Mouse (Mus musculus) c-Kit-negative CD71-positive TER-119-positive erythroid progenitor cells, embryonic 14.5 days (primary cell): ENCODE measurements around the gene Cdh13.
"Not testable (repeated sequence)": the region's sequence is repeated elsewhere in the genome, so short reads cannot be mapped to it uniquely, and the experiment has no call there.

Source experiments
- DNase-seq: peaks from one replicate; pipeline ENCODE4 v3.0.0-alpha.2; 2013; ENCODE audit warnings: low read depth, low spot score

Gene Cdh13

DNA sequence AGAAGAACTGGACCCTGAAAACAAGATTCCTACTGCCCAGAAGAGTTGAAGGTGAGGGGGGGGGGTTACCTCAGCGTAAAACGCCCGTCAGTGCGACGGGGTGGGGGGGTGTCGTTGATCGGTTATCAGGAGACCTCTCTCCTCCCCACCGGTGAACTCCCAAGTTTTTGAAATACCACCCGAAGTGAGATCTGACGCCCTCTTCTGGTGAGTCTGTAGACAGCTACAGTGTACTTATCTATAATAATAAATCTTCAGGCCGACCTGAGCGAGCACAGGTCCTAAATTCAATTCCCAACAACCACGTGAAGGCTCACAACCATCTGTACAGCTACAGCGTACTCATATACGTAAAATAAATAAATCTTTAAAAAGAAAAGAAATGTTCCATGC, 1062.1 kb downstream of the Cdh13 start:
- no peak for DNase-seq

DNA sequence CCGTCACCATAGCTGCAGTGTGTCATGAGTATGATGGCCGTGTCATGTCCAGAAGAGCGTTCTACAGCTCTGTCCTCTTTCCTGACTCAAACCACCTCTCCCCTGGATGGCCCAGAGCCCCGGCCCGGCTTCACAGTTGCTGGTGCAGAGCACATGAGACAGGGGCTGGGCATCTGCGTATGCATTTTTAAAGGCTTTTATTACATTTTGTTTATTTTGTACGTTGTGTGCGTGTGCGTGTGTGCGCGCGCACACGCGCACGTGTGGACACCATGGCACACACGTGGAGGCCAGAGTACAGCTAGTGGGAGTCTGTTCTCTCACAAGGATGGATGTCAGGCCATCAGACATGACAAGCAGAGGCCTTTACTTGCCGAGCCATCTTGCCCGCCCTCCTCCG, 1068.1 kb downstream of the Cdh13 start:
- DNase-seq, result no peak

DNA sequence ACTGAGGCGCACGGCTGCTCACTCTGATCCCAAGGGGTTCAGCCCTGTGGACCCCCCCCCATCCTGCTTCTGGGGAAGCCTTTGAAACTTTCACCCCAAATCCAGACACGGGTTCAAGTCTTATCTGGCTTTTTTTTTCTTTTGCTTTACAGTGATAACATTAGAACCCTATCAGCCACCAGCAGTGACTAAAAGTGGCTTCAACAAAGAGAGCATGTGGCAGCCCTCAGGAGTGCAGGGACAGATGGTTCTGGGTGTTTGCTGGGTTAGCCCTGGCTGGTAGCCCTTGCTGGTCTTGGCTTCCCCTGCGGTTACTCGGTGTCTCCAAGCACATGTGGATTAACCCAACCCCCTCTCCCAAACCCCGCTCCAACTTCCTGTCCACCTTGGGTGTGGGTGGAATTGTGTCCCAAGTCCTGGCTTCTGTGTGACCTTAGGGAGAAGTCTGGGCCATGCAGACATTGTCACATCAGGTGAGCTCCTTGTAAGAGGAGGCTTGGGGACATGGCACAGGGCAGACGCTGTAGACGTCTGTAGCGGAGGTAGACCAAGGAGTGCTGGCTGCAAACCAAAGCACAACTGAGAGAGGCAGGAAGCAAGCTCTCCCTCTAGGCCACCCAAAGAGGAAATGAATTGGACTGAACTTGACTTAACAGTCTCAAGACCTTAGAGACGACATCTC, 1069.6 kb downstream of the Cdh13 start:
- no peak for DNase-seq

DNA sequence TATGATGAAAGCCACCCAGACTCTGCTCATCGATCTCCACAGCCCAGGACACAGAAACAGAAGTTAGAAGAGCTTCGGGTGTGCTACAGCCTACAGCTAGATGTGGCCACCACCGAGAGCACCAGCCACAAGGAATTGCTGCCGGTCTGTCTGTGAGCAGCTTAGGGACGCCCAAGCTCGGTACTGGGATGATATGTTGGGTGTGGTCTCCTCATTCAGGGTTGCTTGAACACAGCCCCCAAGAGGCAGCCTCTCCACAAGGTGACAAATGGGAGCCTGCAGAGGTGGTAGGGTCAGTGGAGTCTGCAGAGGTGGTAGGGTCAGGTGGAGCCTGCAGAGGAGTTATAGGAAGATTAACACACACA, 1070.1 kb downstream of the Cdh13 start:
- DNase-seq, result no peak

DNA sequence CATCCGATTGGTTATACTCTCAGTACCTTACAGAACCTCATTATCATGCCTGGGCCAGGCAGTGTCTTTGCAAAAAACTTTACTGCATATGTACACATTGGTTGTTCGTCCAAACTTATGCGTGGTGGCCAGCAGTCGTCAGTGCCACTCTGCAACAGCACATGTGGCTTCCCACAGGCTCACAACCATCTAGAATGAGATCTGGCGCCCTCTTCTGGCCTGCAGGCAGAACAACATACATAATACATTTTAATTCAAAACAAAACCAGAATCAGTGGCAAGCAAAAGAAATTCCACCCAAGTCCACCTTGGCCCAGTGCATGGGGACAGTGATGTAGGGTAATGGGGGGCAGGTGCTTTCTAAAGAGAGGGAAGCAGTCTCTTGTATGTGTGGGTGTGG, 1073.1 kb downstream of the Cdh13 start:
- not testable (repeated sequence) for DNase-seq

DNA sequence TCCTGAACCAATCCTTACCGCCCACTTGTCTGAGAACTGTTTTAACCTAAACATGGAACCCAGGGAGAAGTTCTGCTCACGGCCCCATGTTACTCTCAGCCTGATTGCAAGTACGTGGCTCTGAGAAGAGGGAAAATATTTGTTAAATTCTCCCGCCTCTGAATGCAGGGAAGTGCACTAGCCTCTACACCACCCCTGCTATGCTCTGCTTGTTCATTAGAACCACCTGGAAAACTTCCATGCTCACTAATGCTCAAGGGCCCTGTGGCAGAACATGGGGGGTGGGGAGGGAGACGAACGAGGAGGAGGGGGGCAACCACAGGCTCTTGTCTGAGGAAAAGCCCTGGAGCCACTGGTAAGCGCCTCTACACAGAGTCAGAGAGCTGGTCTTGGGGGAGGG, 1074.6 kb downstream of the Cdh13 start:
- DNase-seq, result no peak

DNA sequence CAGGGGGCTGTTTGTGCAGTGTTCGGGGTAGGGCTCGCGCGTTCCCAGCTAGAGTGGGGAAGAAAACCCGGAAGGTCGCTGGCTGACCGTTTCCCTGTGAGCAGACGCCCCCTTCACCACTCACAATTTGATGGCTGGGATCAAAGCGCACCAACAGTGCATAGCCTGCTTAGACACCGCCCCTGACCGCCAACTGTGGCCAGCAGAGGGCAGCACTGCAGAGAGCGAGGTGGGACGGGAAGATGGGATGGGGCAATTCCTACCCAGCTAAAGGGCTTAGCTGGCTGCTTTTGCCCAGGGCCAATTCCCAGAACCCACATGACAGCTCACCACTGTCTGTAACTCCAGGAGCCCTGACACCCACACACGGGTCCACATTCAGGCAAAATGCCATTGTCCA, 1075.3 kb downstream of the Cdh13 start:
- DNase-seq, result no peak

DNA sequence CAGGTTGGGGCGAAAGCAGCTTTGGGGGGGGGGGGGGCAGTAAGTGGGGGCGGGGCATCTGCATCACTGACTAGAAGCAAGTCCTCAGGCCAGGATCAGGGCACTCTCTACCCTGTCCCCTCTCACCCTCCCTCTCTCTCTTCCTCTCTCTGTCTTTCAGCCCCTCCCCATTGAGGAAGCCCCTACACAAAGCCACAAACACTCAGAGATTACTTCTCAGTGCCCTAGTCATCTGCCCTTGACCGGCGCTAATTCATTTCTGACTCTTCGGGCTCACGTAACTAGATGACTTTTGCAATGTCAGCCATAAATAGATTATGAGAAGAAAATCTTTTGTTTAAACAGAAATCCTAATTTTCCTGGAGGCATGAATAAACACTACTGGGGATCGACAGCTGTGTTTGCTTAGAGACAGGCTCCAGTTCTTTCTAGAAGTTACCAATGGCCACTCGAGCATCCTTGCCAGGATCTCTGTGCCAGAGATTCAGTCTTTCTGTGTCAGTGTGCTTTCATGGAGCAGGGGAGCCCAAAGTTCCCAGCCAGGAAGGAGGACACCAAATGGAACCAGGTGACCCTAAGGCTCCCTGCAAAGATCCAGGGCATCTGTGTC, 1077.3 kb downstream of the Cdh13 start:
- no peak for DNase-seq
